In genomic region chr2:91182016-91182404, GRCm38 (mm10) we compare ENCODE assay signal across 8 mouse cellular contexts. TPM values are rescaled to one million over a fixed set of nuclear protein-coding genes. Genes with fewer than 3 reads are reported as not detected.
DNase-seq lines count a peak whose midpoint lies in the region; ATAC-seq and TF ChIP-seq lines count a peak whose summit lies in the region.

No protein-coding gene starts in this region.

- H3K9ac ChIP-seq in heart, adult 2 months (ENCODE audit: low read depth, low read length) = 0 out of 2 replicates have a peak overlapping the region, but pooled peaks have one; percentile 39
- H3K9ac ChIP-seq in forebrain, embryonic 15.5 days (replicated peaks) = peak overlapping the region; percentile 90
- H3K9ac ChIP-seq in liver, embryonic 15.5 days = peak overlapping the region; percentile 82

- H3K9me3 ChIP-seq in forebrain, embryonic 15.5 days = no peaks in the 10 kb centered on the region
- H3K9me3 ChIP-seq in liver, embryonic 15.5 days (replicated peaks) = no peaks in the 10 kb centered on the region

- no peaks in the 10 kb centered on the region for H3K79me2 ChIP-seq in heart, adult 2 months (replicated peaks; ENCODE audit: control insufficient read depth, insufficient read depth, low read length)

- peak overlapping the region; percentile 78 for H3K4me3 ChIP-seq in heart, adult 2 months
- peak overlapping the region; percentile 88 for H3K4me3 ChIP-seq in testis, adult 2 months (ENCODE audit: control insufficient read depth, low read depth, low read length)
- H3K4me3 ChIP-seq in forebrain, embryonic 15.5 days = peak overlapping the region; percentile 96
- H3K4me3 ChIP-seq in liver, embryonic 15.5 days (replicated peaks) = peak overlapping the region; percentile 87

- peak in 1 of 2 experiments; percentile 20 for DNase-seq in heart, adult 2 months
- DNase-seq in heart, adult 9 months (ENCODE audit: low spot score in 2 of 2) = no peak
- DNase-seq in testis, postnatal 10 days (ENCODE audit: low spot score) = no peak
- DNase-seq in thymus, postnatal 14 days = peak; percentile 27
- no peak for DNase-seq in Muller cell, postnatal 12 days (ENCODE audit: inconsistent ontology term)

- peaks cover 7% of the 10 kb centered on the region for H3K4me1 ChIP-seq in heart, adult 2 months (ENCODE audit: control insufficient read depth, insufficient read depth, low read length)
- H3K4me1 ChIP-seq in testis, adult 2 months (ENCODE audit: control insufficient read depth, insufficient read depth, low read length) = peaks cover 14% of the 10 kb centered on the region
- H3K4me1 ChIP-seq in forebrain, embryonic 15.5 days = peaks cover 28% of the 10 kb centered on the region
- peaks cover 29% of the 10 kb centered on the region for H3K4me1 ChIP-seq in liver, embryonic 15.5 days (replicated peaks)

- no peak for TF ChIP-seq POLR2A in heart, adult 2 months (IDR thresholded peaks at IDR 0.05; ENCODE audit: insufficient read depth, low read depth, low read length)
- TF ChIP-seq POLR2A in testis, adult 2 months (IDR thresholded peaks at IDR 0.05; ENCODE audit: control insufficient read depth, low read depth, low read length) = no peak

- H3K36me3 ChIP-seq in heart, adult 2 months (ENCODE audit: control insufficient read depth, insufficient read depth, low read length) = no peaks in the 10 kb centered on the region
- no peaks in the 10 kb centered on the region for H3K36me3 ChIP-seq in testis, adult 2 months (ENCODE audit: control insufficient read depth, insufficient read depth, low read length)
- H3K36me3 ChIP-seq in forebrain, embryonic 15.5 days = peaks cover 10% of the 10 kb centered on the region
- peaks cover 7% of the 10 kb centered on the region; the same call in 1 of the 2 replicates for H3K36me3 ChIP-seq in liver, embryonic 15.5 days (replicated peaks)

- peak overlapping the region; percentile 77 for H3K4me2 ChIP-seq in forebrain, embryonic 15.5 days (replicated peaks)
- peak overlapping the region; percentile 99 for H3K4me2 ChIP-seq in liver, embryonic 15.5 days

- no peaks in the 10 kb centered on the region for H3K27me3 ChIP-seq in heart, adult 2 months (ENCODE audit: control insufficient read depth, insufficient read depth, low read length)
- H3K27me3 ChIP-seq in testis, adult 2 months (ENCODE audit: control insufficient read depth, insufficient read depth, low read length) = no peaks in the 10 kb centered on the region
- H3K27me3 ChIP-seq in forebrain, embryonic 15.5 days = no peaks in the 10 kb centered on the region
- H3K27me3 ChIP-seq in liver, embryonic 15.5 days = peaks cover 6% of the 10 kb centered on the region; the same call in 1 of the 2 replicates

- no peak for ATAC-seq in forebrain, embryonic 15.5 days (replicated peaks)
- no peak for ATAC-seq in liver, embryonic 15.5 days (ENCODE audit: insufficient read depth)

- no peak for TF ChIP-seq EP300 in heart, adult 2 months (IDR thresholded peaks at IDR 0.05; ENCODE audit: insufficient read depth, low read depth, low read length)

- intact Hi-C loops in heart, adult 2 months (cut with DNase I) = no loop called here

- WGBS in heart, adult 2 months = 18% methylated on average over 8 of the region's 8 CpGs
- WGBS in forebrain, embryonic 15.5 days = 7% methylated on average over 8 of the region's 8 CpGs
- 5% methylated on average over 8 of the region's 8 CpGs for WGBS in liver, embryonic 15.5 days (ENCODE audit: insufficient replicate concordance)

- H3K27ac ChIP-seq in heart, adult 2 months = no peak overlapping the region
- 0 out of 2 replicates have a peak overlapping the region, but pooled peaks have one; percentile 13 for H3K27ac ChIP-seq in testis, adult 2 months (ENCODE audit: control insufficient read depth, insufficient read depth, low read depth, low read length)
- peak overlapping the region; percentile 97 for H3K27ac ChIP-seq in forebrain, embryonic 15.5 days (replicated peaks)
- no peak overlapping the region for H3K27ac ChIP-seq in liver, embryonic 15.5 days (replicated peaks)

- no peak for TF ChIP-seq CTCF in heart, adult 2 months (IDR thresholded peaks at IDR 0.05)
- TF ChIP-seq CTCF in testis, adult 2 months (IDR thresholded peaks at IDR 0.05; ENCODE audit: control insufficient read depth, insufficient read depth, insufficient replicate concordance, low read depth, low read length) = no peak

RNA-seq across cellular contexts. Expression of gene Madd, which starts 1.6 kb away (rescaled TPM):
- total RNA-seq in heart, adult 2 months (2021) = 1 to 10 TPM; 4.7 to 8.5 TPM
- polyA plus RNA-seq in heart, adult 2 months (2012; rRNA removed) = 6.1 and 8.6 TPM in 2 replicates
- polyA plus RNA-seq in testis, adult 2 months (2012; rRNA removed) = 9.0 and 11.4 TPM in 2 replicates
- 48.5 and 49.8 TPM in 2 replicates for polyA plus RNA-seq in forebrain, embryonic 15.5 days (2015; fragmentation: Nextera tagmentation; extraction: Ambion mirVana)
- 6.3 and 6.9 TPM in 2 replicates for polyA plus RNA-seq in liver, embryonic 15.5 days (2015; fragmentation: Nextera tagmentation; extraction: Ambion mirVana)

RNA-seq across cellular contexts. Expression of gene Nr1h3, which starts 20.6 kb away (rescaled TPM):
- total RNA-seq in heart, adult 2 months (2021) = 10 to 100 TPM; 20.3 to 27.6 TPM
- 30.6 and 32.9 TPM in 2 replicates for polyA plus RNA-seq in heart, adult 2 months (2012; rRNA removed)
- polyA plus RNA-seq in testis, adult 2 months (2012; rRNA removed) = 20.0 and 22.8 TPM in 2 replicates
- 2.0 and 2.8 TPM in 2 replicates for polyA plus RNA-seq in forebrain, embryonic 15.5 days (2015; fragmentation: Nextera tagmentation; extraction: Ambion mirVana)
- 20.4 and 21.0 TPM in 2 replicates for polyA plus RNA-seq in liver, embryonic 15.5 days (2015; fragmentation: Nextera tagmentation; extraction: Ambion mirVana)

RNA-seq across cellular contexts. Expression of gene Acp2, which starts 20.7 kb away (rescaled TPM):
- 10 to 100 TPM; 17.3 to 19.9 TPM for total RNA-seq in heart, adult 2 months (2021)
- polyA plus RNA-seq in heart, adult 2 months (2012; rRNA removed) = 15.0 and 20.4 TPM in 2 replicates
- 11.9 and 12.0 TPM in 2 replicates for polyA plus RNA-seq in testis, adult 2 months (2012; rRNA removed)
- 36.1 and 36.9 TPM in 2 replicates for polyA plus RNA-seq in forebrain, embryonic 15.5 days (2015; fragmentation: Nextera tagmentation; extraction: Ambion mirVana)
- 9.9 and 10.1 TPM in 2 replicates for polyA plus RNA-seq in liver, embryonic 15.5 days (2015; fragmentation: Nextera tagmentation; extraction: Ambion mirVana)

RNA-seq across cellular contexts. Expression of gene Ddb2, which starts 54.8 kb away (rescaled TPM):
- total RNA-seq in heart, adult 2 months (2021) = 1 to 10 TPM; 2.7 to 3.2 TPM
- 8.5 and 12.6 TPM in 2 replicates for polyA plus RNA-seq in heart, adult 2 months (2012; rRNA removed)
- polyA plus RNA-seq in testis, adult 2 months (2012; rRNA removed) = 13.2 and 13.7 TPM in 2 replicates
- 12.7 and 14.5 TPM in 2 replicates for polyA plus RNA-seq in forebrain, embryonic 15.5 days (2015; fragmentation: Nextera tagmentation; extraction: Ambion mirVana)
- 5.8 and 6.1 TPM in 2 replicates for polyA plus RNA-seq in liver, embryonic 15.5 days (2015; fragmentation: Nextera tagmentation; extraction: Ambion mirVana)

Comparison
In these comparisons a context has a peak if more than half of its experiments do, and no peak if none do; other contexts are left out.
1. H3K27ac ChIP-seq: peak in testis, adult 2 months (single experiment) and forebrain, embryonic 15.5 days (single experiment); none in heart, adult 2 months (single experiment) and liver, embryonic 15.5 days (single experiment).
2. H3K9ac ChIP-seq: peak in every context shown above with its lines; median percentile 90 in forebrain, embryonic 15.5 days; 82 in liver, embryonic 15.5 days; 39 in heart, adult 2 months.
3. Peak in every context shown above with its lines, with median percentiles within 50 percentile points of each other: H3K4me3 ChIP-seq.